Mouse (Mus musculus) embryonic facial prominence, embryonic 15.5 days (tissue): ENCODE measurements around the gene Prorsd1. TPM values are rescaled to one million over a fixed set of nuclear protein-coding genes. Genes with fewer than 3 reads are reported as not detected.
"Not testable (repeated sequence)": the region's sequence is repeated elsewhere in the genome, so short reads cannot be mapped to it uniquely, and the experiment has no call there.

Source experiments
- ATAC-seq: fragments of 200-750 bp; cut with Nextera tagmentation; 2 replicates; pipeline ENCODE4 v1.8.0; 2017; ENCODE audit warnings: low read depth, moderate TSS enrichment; ENCODE audit not compliant: insufficient number of reproducible peaks, low FRiP score, low TSS enrichment
- H3K27ac ChIP-seq: fragments of 300-500 bp; sonication (generic); replicated peaks from 2 replicates; pipeline ENCODE4 v1.5.1; 2015; ENCODE audit warnings: mild to moderate bottlenecking, inconsistent platforms
- H3K27me3 ChIP-seq: fragments of 300-500 bp; sonication (generic); 2 replicates; pipeline ENCODE4 v1.6.1; 2015; ENCODE audit warnings: inconsistent platforms
- H3K36me3 ChIP-seq: fragments of 300-500 bp; sonication (generic); 2 replicates; pipeline ENCODE4 v1.6.1; 2015; ENCODE audit warnings: mild to moderate bottlenecking, inconsistent platforms
- H3K4me1 ChIP-seq: fragments of 300-500 bp; sonication (generic); 2 replicates; pipeline ENCODE4 v1.6.1; 2015; ENCODE audit warnings: inconsistent platforms
- H3K4me2 ChIP-seq: fragments of 300-500 bp; sonication (generic); replicated peaks from 2 replicates; pipeline ENCODE4 v1.6.1; 2015; ENCODE audit warnings: mild to moderate bottlenecking, inconsistent platforms
- H3K4me3 ChIP-seq: fragments of 300-500 bp; sonication (generic); replicated peaks from 2 replicates; pipeline ENCODE4 v1.5.1; 2015; ENCODE audit warnings: mild to moderate bottlenecking, inconsistent platforms
- H3K9ac ChIP-seq: fragments of 300-500 bp; sonication (generic); 2 replicates; pipeline ENCODE4 v1.6.1; 2015; ENCODE audit warnings: inconsistent platforms
- H3K9me3 ChIP-seq: fragments of 300-500 bp; sonication (generic); replicated peaks from 2 replicates; pipeline ENCODE4 v1.6.1; 2016; ENCODE audit warnings: inconsistent platforms
- WGBS: fragments of 180-500 bp; shearing (Covaris S2); methylation state at CpG from one replicate; pipeline ENCODE4 v1.1.7; 2015; 5-methylcytosine and 5-hydroxymethylcytosine counted together
- polyA plus RNA-seq: library from polyadenylated mRNA; unstranded; fragments of >200 nt; fragmentation: Nextera tagmentation; extraction: Ambion mirVana; gene quantifications from 2 replicates; pipeline ENCODE4 v1.2.1, GENCODE M21; 2015

The Prorsd1 gene
- polyA plus RNA-seq, 1 experiment from 2014 or later = 31.6 TPM

DNA sequence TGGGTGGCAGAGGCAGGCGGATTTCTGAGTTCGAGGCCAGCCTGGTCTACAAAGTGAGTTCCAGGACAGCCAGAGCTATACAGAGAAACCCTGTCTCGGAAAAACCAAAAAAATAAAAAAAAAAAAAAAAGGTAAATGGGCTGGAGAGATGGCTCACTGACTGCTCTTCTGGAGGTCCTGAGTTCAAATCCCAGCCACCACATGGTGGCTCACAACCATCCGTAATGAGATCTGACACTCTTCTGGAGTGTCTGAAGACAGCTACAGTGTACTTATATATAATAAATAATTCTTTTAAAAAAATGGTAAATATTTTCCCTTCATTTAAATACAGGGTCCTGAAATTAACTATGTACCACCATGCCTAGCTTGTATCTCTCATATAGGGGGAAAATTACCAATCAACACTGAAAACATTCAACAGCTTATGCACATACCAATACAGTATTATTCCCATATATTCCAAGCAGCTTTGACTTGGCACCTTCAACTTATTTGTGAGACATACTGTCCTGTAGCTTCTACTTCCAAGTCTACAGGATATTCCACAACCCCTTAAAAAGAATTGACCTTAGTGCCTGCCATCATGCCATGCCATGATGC lies 30.4 kb upstream of the Prorsd1 start:
- not testable (repeated sequence) for H3K9ac ChIP-seq, H3K4me2 ChIP-seq, ATAC-seq, H3K4me1 ChIP-seq, H3K27ac ChIP-seq, H3K9me3 ChIP-seq, H3K4me3 ChIP-seq, H3K27me3 ChIP-seq
- 88% methylated on average over 4 of the region's 4 CpGs for WGBS
- peaks cover 40% of the 10 kb centered on the region for H3K36me3 ChIP-seq

DNA sequence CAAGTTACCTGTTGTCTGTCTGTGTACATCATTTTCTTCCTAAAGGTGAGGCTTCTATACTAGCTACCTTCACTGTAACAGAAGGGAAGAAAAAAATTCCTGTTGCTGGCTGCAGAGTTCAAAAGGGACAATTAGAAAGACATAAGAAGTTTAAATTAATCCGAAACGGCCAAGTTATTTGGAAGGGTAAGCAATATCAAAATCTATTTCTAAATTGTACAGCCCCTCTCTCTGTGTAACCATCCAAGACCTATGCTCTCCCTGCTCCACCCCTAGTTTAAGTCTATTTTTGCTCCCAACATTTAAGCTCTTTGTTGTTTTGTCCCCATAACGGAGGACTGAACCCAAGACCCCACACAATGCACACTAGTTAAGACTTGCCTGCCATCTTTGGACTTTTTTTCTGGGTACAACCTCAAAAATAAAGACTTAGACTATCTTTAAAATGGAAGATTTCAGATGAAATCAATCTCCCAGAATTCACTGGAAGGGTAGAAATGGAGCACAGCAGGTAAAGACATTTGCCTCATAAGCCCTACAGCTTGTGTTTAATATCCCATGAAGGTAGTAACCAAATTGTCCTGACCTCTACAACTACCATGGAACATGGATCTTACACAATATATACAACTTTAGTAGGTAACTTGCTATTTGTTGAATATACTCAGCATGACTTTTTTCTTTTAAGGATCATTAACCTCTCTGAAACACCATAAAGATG lies 29.6 kb upstream of the Prorsd1 start:
- peaks cover 7% of the 10 kb centered on the region for H3K4me1 ChIP-seq
- H3K36me3 ChIP-seq = peaks cover 42% of the 10 kb centered on the region
- no peak overlapping the region for H3K9ac ChIP-seq
- no peaks in the 10 kb centered on the region for H3K27me3 ChIP-seq
- H3K9me3 ChIP-seq = no peaks in the 10 kb centered on the region
- WGBS = 88% methylated on average over 3 of the region's 3 CpGs
- no peak for ATAC-seq
- no peak overlapping the region for H3K4me3 ChIP-seq
- H3K27ac ChIP-seq = no peak overlapping the region
- no peak overlapping the region for H3K4me2 ChIP-seq

DNA sequence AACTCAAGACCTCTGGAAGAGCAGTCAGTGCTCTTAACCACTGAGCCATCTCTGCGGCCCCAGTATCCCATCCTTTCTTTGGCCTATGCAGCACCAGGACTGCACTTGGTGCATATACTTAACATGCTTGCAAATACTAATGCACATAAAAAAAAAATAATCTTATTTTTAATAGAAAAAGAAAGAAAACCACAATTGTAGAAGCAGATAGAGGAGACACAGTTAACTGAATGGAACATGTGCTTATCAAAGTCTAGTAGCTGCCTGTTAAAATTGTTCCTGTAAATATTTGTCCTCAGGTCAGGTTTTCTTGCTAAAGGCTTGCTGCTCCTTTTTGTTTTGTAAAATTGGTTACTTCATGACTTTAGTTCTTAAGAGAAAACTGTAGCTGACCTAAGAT lies 23.4 kb upstream of the Prorsd1 start:
- 94% methylated on average over 1 of the region's 1 CpGs for WGBS
- Histone ChIP-seq H3K27ac (no peak overlapping the region), H3K4me3 (no peak overlapping the region), H3K4me1 (no peaks in the 10 kb centered on the region), H3K36me3 (peaks cover 50% of the 10 kb centered on the region), H3K9me3 (no peaks in the 10 kb centered on the region), H3K27me3 (no peaks in the 10 kb centered on the region), H3K4me2 (no peak overlapping the region), H3K9ac (no peak overlapping the region)
- no peak for ATAC-seq

DNA sequence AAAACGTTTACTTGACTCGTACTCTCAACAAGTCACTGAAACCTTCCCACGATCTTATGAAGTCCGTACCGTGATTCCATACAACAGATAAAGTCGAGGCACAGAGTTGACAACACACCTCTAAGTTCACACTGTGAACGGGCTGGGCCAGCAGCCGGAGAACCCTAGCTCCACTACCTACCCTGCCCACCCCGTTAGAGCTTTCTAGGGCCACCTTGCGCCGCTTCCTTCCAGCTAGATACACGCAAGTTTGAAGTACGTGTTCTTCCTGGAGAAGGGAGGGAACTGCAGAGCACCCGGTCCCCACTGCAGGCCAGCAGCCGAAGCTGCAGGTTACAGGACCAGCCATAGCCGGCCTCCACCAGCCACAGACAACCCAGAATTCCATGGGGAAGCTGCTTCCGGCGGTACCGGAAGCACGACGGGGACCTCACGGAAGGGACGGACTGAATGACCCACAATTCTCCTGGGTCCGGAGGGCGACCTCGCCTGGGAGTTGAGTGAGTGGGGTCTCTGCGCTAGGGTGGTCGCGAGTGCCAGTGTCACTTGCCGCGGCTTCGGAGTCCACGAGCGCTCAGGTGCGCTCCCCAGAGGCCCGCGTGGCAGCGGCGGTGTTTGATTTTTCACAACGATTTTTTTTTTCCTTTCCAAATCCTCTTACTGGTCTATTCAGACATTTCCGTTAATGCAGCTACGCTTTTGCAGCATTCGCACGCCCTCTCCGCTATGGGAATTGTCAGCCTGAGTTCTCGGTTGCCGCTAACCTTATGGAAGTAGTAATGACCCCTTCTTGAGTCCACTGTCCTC lies 11.4 kb upstream of the Prorsd1 start, which contains the start of gene Mtif2:
Mtif2 (plus strand) TSS at position 421 of the 807 bp plus-strand sequence.
- Histone ChIP-seq H3K27ac (peak within 1 kb of the TSS; percentile 84), H3K4me3 (peak within 1 kb of the TSS; percentile 72), H3K27me3 (no peaks in the 10 kb centered on the region), H3K9me3 (no peaks in the 10 kb centered on the region), H3K9ac (peak within 1 kb of the TSS; percentile 82), H3K36me3 (peaks cover 10% of the 10 kb centered on the region), H3K4me1 (peaks cover 6% of the 10 kb centered on the region; the same call in 1 of the 2 replicates), H3K4me2 (peak within 1 kb of the TSS; percentile 67)
- WGBS = 2% methylated on average over 47 of the region's 47 CpGs
- peak; percentile 91 for ATAC-seq

DNA sequence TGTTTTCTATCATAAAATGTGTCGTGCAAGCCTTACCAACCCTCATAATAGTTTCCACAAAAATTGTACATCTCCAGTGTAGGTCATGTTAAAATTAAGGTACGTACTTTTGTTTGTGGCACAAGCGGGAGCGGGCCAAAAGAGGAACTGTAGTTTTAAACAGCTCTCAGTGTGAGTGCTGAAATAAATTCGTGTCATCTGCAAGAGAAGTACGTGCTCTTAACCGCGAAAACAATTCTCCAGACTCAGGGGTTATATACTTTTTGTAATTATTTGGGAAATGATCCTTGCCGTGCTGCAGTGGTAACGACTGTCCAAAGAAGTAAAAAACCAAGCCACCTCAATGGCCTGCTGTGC lies 530 bp downstream of the Prorsd1 start:
- 15% methylated on average over 10 of the region's 10 CpGs for WGBS
- peaks cover 5% of the 10 kb centered on the region; the same call in 1 of the 2 replicates for H3K4me1 ChIP-seq
- H3K9me3 ChIP-seq = no peaks in the 10 kb centered on the region
- H3K4me2 ChIP-seq = peak overlapping the region; percentile 68
- H3K4me3 ChIP-seq = peak overlapping the region; percentile 68
- no peak for ATAC-seq
- no peaks in the 10 kb centered on the region for H3K27me3 ChIP-seq
- H3K27ac ChIP-seq = peak overlapping the region; percentile 89
- peak overlapping the region; percentile 54 for H3K9ac ChIP-seq
- H3K36me3 ChIP-seq = peaks cover 12% of the 10 kb centered on the region

GRCm38 (mm10) chr11:29512818-29513535 lies 1.9 kb downstream of the Prorsd1 start:
- ATAC-seq = no peak
- no peak overlapping the region for H3K9ac ChIP-seq
- H3K27ac ChIP-seq = no peak overlapping the region
- H3K4me3 ChIP-seq = no peak overlapping the region
- WGBS = 91% methylated on average over 4 of the region's 4 CpGs
- H3K36me3 ChIP-seq = peaks cover 12% of the 10 kb centered on the region
- H3K9me3 ChIP-seq = no peaks in the 10 kb centered on the region
- peaks cover 5% of the 10 kb centered on the region; the same call in 1 of the 2 replicates for H3K4me1 ChIP-seq
- no peaks in the 10 kb centered on the region for H3K27me3 ChIP-seq
- H3K4me2 ChIP-seq = no peak overlapping the region

- ATAC-seq = no peak
- Histone ChIP-seq H3K27me3 (no peaks in the 10 kb centered on the region), H3K9me3 (no peaks in the 10 kb centered on the region), H3K4me1 (peaks cover 5% of the 10 kb centered on the region; the same call in 1 of the 2 replicates), H3K9ac (no peak overlapping the region), H3K4me3 (no peak overlapping the region), H3K27ac (no peak overlapping the region), H3K36me3 (peaks cover 17% of the 10 kb centered on the region), H3K4me2 (no peak overlapping the region)
- WGBS = 85% methylated on average over 1 of the region's 1 CpGs
These were observed 5.4 kb downstream of the Prorsd1 start for GRCm38 (mm10) chr11:29509421-29509820.

DNA sequence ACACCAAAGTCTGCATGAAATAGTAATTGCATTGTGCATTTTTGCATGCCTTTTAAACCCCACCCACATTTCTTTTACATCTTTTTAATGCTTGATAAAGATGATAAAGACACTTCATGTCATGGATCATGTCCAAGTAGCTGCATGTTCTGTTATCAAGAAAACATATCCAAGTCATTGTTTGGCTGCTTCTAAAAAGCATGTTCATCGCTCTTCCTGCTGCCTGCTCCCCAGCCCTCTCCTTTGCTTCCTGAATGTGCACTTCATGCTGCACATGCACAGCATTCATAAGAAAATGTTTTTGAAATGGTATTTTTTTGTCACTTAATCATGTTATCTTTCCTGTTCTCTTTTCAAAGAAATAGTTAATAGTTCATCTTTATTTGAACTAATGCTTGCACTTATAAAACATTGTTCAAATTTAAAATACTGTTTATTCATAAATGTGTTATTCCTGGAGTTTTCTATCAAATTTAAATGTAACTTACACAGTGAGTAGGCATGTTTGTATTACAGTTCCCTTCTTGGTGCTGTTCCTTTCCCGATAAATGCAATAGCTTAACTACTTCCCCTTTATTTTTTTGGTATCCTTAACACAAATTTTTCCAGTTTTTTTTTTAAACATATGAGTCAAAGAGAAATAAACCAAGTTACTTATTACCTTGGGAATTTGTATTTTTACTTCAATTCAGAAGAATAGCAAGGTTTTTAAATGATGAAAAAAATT lies 9.8 kb downstream of the Prorsd1 start:
- Histone ChIP-seq H3K4me1 (no peaks in the 10 kb centered on the region), H3K27ac (no peak overlapping the region), H3K36me3 (peaks cover 24% of the 10 kb centered on the region), H3K27me3 (no peaks in the 10 kb centered on the region), H3K4me2 (no peak overlapping the region), H3K4me3 (no peak overlapping the region), H3K9ac (no peak overlapping the region), H3K9me3 (no peaks in the 10 kb centered on the region)
- WGBS = 93% methylated on average over 2 of the region's 2 CpGs
- ATAC-seq = no peak

GRCm38 (mm10) chr11:29503948-29504893 lies 10.6 kb downstream of the Prorsd1 start:
- no peak overlapping the region for H3K9ac ChIP-seq
- no peak overlapping the region for H3K27ac ChIP-seq
- no peaks in the 10 kb centered on the region for H3K27me3 ChIP-seq
- no peaks in the 10 kb centered on the region for H3K9me3 ChIP-seq
- H3K4me3 ChIP-seq = no peak overlapping the region
- H3K4me1 ChIP-seq = no peaks in the 10 kb centered on the region
- no peak for ATAC-seq
- no peak overlapping the region for H3K4me2 ChIP-seq
- H3K36me3 ChIP-seq = peaks cover 29% of the 10 kb centered on the region
- 87% methylated on average over 10 of the region's 10 CpGs for WGBS

- no peak overlapping the region for H3K9ac ChIP-seq
- no peaks in the 10 kb centered on the region for H3K9me3 ChIP-seq
- H3K4me1 ChIP-seq = no peaks in the 10 kb centered on the region
- no peaks in the 10 kb centered on the region for H3K27me3 ChIP-seq
- 86% methylated on average over 3 of the region's 3 CpGs for WGBS
- ATAC-seq = no peak
- no peak overlapping the region for H3K4me2 ChIP-seq
- no peak overlapping the region for H3K4me3 ChIP-seq
- no peak overlapping the region for H3K27ac ChIP-seq
- H3K36me3 ChIP-seq = peaks cover 17% of the 10 kb centered on the region; the same call in 1 of the 2 replicates
These were observed 17.9 kb downstream of the Prorsd1 start for GRCm38 (mm10) chr11:29496962-29497361.
